Mouse (Mus musculus) thymus, adult 2 months (tissue): ENCODE results near the gene Klf13.

Experiments used
- CTCF ChIP-seq: fragments of 200-500 bp; IDR thresholded peaks from 2 replicates; pipeline ENCODE4 v1.5.1; 2012; ENCODE audit warnings: mild to moderate bottlenecking, control low read depth, low read length, moderate library complexity, borderline replicate concordance; ENCODE audit not compliant: control insufficient read depth, poor library complexity, insufficient read depth; ENCODE audit errors: extremely low read depth
- POLR2A ChIP-seq: fragments of 200-500 bp; IDR thresholded peaks from 2 replicates; pipeline ENCODE4 v1.6.1; 2012; ENCODE audit warnings: mild to moderate bottlenecking, low read length, control low read depth, moderate library complexity; ENCODE audit not compliant: control insufficient read depth, poor library complexity, insufficient read depth; ENCODE audit errors: extremely low read depth

DNA sequence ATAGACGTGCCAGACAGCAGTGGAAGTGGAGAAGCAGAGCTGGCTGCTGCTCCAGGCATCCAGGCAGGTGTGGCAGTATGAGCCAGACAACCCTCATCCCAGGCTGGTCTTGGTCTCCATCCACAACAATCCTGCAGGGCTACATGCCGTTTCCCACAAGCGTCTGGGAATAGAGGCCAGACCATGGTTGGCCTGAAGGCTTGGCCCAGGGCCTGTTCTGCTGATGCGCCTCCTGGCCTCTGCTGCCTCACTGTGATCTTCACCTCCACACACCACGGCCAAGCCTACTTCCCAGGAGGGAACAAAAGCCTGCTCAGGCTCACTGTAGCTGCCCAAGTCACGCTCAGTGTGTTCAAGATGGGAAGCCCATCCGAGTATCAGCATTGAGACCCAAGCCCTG is 56.0 kb downstream of the Klf13 start:
- TF ChIP-seq POLR2A (no peak), CTCF (no peak)
